10 mouse cellular contexts compared by ENCODE assay signal in the genomic region with DNA sequence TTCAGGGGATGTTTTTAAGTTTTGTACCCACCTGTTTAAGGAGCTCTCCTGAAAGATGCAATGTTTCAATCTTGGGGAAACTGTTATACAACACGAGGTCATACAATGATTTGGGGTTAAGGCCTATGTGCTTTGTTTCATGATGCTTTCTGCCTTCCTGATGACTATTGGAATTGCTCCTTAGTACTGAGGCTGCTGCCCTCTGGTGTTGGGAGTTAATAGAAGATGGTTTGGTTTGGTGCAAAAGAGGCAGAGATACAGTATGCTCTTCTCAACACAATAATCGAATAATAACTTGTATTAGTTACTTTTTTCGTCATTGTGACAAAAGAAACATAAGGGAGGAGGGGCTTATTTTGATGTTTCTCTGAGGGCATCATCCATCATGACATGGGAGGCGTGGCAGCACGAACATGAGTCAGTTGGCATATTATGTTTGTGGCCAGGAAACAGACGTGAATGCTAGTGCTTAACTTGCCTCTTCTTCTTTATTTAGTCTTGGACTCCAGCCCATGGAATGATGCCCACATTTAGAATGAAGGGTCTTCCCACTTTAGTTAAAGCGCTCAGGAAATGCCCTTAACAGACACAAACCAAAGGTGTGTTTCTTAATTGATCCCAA. TPM values are rescaled to one million over a fixed set of nuclear protein-coding genes. Genes with fewer than 3 reads are reported as not detected.
DNase-seq lines count a peak whose midpoint lies in the region; ATAC-seq and TF ChIP-seq lines count a peak whose summit lies in the region.
"Had no signal": no experiment of that assay in that cellular context is flagged by ENCODE, and none has a peak within 500 bp of the region (broad histone marks: within the 10 kb centered on the region; RNA-seq: fewer than 3 reads in every experiment).

No protein-coding gene starts in this region.

- H3K9ac ChIP-seq in limb, embryonic 14.5 days (ENCODE audit: low read depth, low read length, severe bottlenecking) = no peak overlapping the region
- H3K9ac ChIP-seq in forebrain, embryonic 16.5 days (replicated peaks; ENCODE audit: low read depth, low read length) = no peak overlapping the region
- H3K9ac ChIP-seq: embryonic facial prominence, embryonic 13.5 days had no signal

- 65% methylated on average over 7 of the region's 7 CpGs for WGBS in limb, embryonic 14.5 days
- 56% methylated on average over 7 of the region's 7 CpGs for WGBS in forebrain, embryonic 16.5 days

- no peak for TF ChIP-seq POLR2A in limb, embryonic 14.5 days (IDR thresholded peaks at IDR 0.05; ENCODE audit: borderline replicate concordance, extremely low read depth, insufficient read depth, insufficient read length)

- H3K27me3 ChIP-seq in limb, embryonic 14.5 days (ENCODE audit: control insufficient read depth, insufficient read depth, low read length) = no peaks in the 10 kb centered on the region
- H3K27me3 ChIP-seq in forebrain, embryonic 16.5 days (replicated peaks; ENCODE audit: control insufficient read depth, insufficient read depth, low read length) = no peaks in the 10 kb centered on the region
- H3K27me3 ChIP-seq: embryonic facial prominence, embryonic 13.5 days had no signal

- no peaks in the 10 kb centered on the region for H3K36me3 ChIP-seq in limb, embryonic 14.5 days (ENCODE audit: control insufficient read depth, insufficient read depth, low read length)
- no peaks in the 10 kb centered on the region for H3K36me3 ChIP-seq in forebrain, embryonic 16.5 days (ENCODE audit: control insufficient read depth, insufficient read depth)
- H3K36me3 ChIP-seq: embryonic facial prominence, embryonic 13.5 days had no signal

- peak; percentile 20 for DNase-seq in kidney, adult 18-20 months
- no peak for DNase-seq in kidney, adult 11 months
- peak; percentile 30 to 52 for DNase-seq in CD8-positive naive resting alpha-beta T cell, adult 2 months (ENCODE audit: low read depth in 2 of 2, low spot score in 2 of 2)
- peak; percentile 44 for DNase-seq in adrenal gland, adult 2 months
- DNase-seq in fibroblast of lung, adult 2 months (ENCODE audit: low read depth) = peak; percentile 12
- peak; percentile 54 for DNase-seq in limb, embryonic 14.5 days (ENCODE audit: low spot score)
- DNase-seq in retina, embryonic 14.5 days (ENCODE audit: low spot score) = peak; percentile 62

- H3K4me3 ChIP-seq in limb, embryonic 14.5 days (replicated peaks; ENCODE audit: low read length) = no peak overlapping the region
- H3K4me3 ChIP-seq in forebrain, embryonic 16.5 days (replicated peaks; ENCODE audit: low read length) = no peak overlapping the region
- H3K4me3 ChIP-seq: embryonic facial prominence, embryonic 13.5 days had no signal

- H3K9me3 ChIP-seq in limb, embryonic 14.5 days (ENCODE audit: control insufficient read depth, low read length) = no peaks in the 10 kb centered on the region
- no peaks in the 10 kb centered on the region for H3K9me3 ChIP-seq in forebrain, embryonic 16.5 days (ENCODE audit: control insufficient read depth, low read length)
- H3K9me3 ChIP-seq: embryonic facial prominence, embryonic 13.5 days had no signal

- H3K4me1 ChIP-seq in limb, embryonic 14.5 days (ENCODE audit: control insufficient read depth, insufficient read depth, low read length) = no peaks in the 10 kb centered on the region
- H3K4me1 ChIP-seq in forebrain, embryonic 16.5 days (replicated peaks; ENCODE audit: control insufficient read depth, insufficient read depth, low read length) = peaks cover 9% of the 10 kb centered on the region; the same call in 1 of the 2 replicates

- ATAC-seq in limb, embryonic 14.5 days (ENCODE audit: low FRiP score, low read depth) = no peak
- no peak for ATAC-seq in forebrain, embryonic 16.5 days

- H3K27ac ChIP-seq in limb, embryonic 14.5 days (replicated peaks; ENCODE audit: low read depth, low read length) = no peak overlapping the region
- H3K27ac ChIP-seq in forebrain, embryonic 16.5 days (ENCODE audit: low read length) = no peak overlapping the region
- H3K27ac ChIP-seq: embryonic facial prominence, embryonic 13.5 days had no signal

- H3K4me2 ChIP-seq in limb, embryonic 14.5 days (replicated peaks; ENCODE audit: low read depth, low read length, severe bottlenecking) = no peak overlapping the region
- no peak overlapping the region for H3K4me2 ChIP-seq in forebrain, embryonic 16.5 days (ENCODE audit: low read length)
- H3K4me2 ChIP-seq: embryonic facial prominence, embryonic 13.5 days had no signal

RNA-seq across cellular contexts. Expression of gene Pgm2l1, which starts 7.2 kb away (rescaled TPM):
- 1 to 10 TPM; 4.1 to 5.6 TPM for total RNA-seq in adrenal gland, adult 2 months (2021)
- polyA plus RNA-seq in adrenal gland, adult 2 months (2012; rRNA removed) = 2.6 and 2.9 TPM in 2 replicates
- polyA plus RNA-seq in limb, embryonic 14.5 days (2012; rRNA removed) = 4.9 and 5.1 TPM in 2 replicates
- 3.2 and 4.1 TPM in 2 replicates for polyA plus RNA-seq in limb, embryonic 14.5 days (2014; fragmentation: Nextera tagmentation; extraction: Ambion mirVana)
- 14.1 and 16.6 TPM in 2 replicates for polyA plus RNA-seq in forebrain, embryonic 16.5 days (2015; fragmentation: Nextera tagmentation; extraction: Ambion mirVana)

RNA-seq across cellular contexts. Expression of gene P4ha3, which starts 50.9 kb away (rescaled TPM):
- total RNA-seq in adrenal gland, adult 2 months (2021) = under 1 TPM; 0.23 to 0.79 TPM
- polyA plus RNA-seq in adrenal gland, adult 2 months (2012; rRNA removed) = 0.26 and 0.52 TPM in 2 replicates
- polyA plus RNA-seq in limb, embryonic 14.5 days (2012; rRNA removed) = 48.7 and 66.0 TPM in 2 replicates
- 28.1 and 30.7 TPM in 2 replicates for polyA plus RNA-seq in limb, embryonic 14.5 days (2014; fragmentation: Nextera tagmentation; extraction: Ambion mirVana)
- 1.9 and 2.9 TPM in 2 replicates for polyA plus RNA-seq in forebrain, embryonic 16.5 days (2015; fragmentation: Nextera tagmentation; extraction: Ambion mirVana)

RNA-seq across cellular contexts. Expression of gene Kcne3, which starts 58.1 kb away (rescaled TPM):
- total RNA-seq in adrenal gland, adult 2 months (2021) = 1 to 10 TPM in 1 of 2 experiments, under 1 TPM in 1; 0.84 to 1.6 TPM
- 1.6 and 2.7 TPM in 2 replicates for polyA plus RNA-seq in adrenal gland, adult 2 months (2012; rRNA removed)
- 17.3 and 21.8 TPM in 2 replicates for polyA plus RNA-seq in limb, embryonic 14.5 days (2012; rRNA removed)
- polyA plus RNA-seq in limb, embryonic 14.5 days (2014; fragmentation: Nextera tagmentation; extraction: Ambion mirVana) = 8.7 and 10.7 TPM in 2 replicates
- polyA plus RNA-seq in forebrain, embryonic 16.5 days (2015; fragmentation: Nextera tagmentation; extraction: Ambion mirVana) = 1.1 and 1.3 TPM in 2 replicates
- total RNA-seq: left cerebral cortex, postnatal 25 days had no signal
